Mouse (Mus musculus) lung, postnatal 14 days (tissue): ENCODE measurements around the gene Olfr1053.
"Not testable (repeated sequence)": the region's sequence is repeated elsewhere in the genome, so short reads cannot be mapped to it uniquely, and the experiment has no call there.

Experiments used
- DNase-seq: peaks from one replicate; pipeline ENCODE4 v3.0.0; 2021

The Olfr1053 gene

DNA sequence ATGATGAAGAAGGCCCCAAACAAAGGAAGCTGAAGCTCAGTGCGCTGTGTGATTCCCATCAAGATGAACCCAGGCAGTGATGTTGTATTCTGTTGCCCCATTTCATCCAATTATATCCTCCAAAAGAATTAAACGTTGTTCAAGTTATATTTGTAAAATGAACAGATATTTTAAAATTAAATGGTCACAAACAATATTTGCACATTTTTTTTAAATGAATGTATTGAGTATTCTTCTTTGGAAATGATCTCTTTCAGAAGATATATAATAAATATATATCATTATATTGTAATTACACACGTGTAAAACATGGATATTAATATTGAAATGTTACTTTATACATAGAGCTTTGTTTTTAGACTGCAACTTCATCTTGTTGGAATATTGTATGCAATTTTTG lies at the start of gene Olfr1053:
Gene Olfr1053 (minus strand): TSS at position 101 of the 400 bp plus-strand sequence.
- no peak for DNase-seq

- DNase-seq = no peak
Observed at GRCm38 (mm10) chr2:86362369-86362768, 47.3 kb upstream of the Olfr1053 start, which contains the start of gene Olfr1056. Olfr1056 (minus strand) TSS chr2:86362469.

- DNase-seq = not testable (repeated sequence)
Observed at GRCm38 (mm10) chr2:86351751-86352150, 36.7 kb upstream of the Olfr1053 start.

DNA sequence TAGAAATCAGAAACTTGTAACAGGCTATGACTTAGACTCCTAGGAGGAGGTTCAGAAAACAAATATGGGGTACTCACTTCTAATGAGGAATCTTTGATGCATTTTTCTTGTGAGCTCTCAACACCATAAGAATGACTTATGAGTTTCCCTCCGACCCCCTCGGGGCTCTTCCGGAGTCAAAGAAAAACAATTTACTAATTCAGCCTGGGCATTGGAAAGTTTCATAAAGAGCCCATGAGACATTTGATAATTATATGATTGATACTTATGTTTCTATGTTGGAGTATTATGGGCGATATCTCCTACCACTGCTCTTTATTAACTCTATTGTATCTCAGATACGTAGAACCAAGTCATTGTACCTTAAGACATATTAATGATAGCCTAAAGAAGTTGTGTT lies 35.1 kb upstream of the Olfr1053 start, which contains the start of gene Olfr1055:
Gene Olfr1055 (minus strand): TSS at position 101 of the 400 bp plus-strand sequence.
- no peak for DNase-seq

GRCm38 (mm10) chr2:86335333-86335732 lies 20.2 kb upstream of the Olfr1053 start, which contains the start of gene Olfr1054:
Olfr1054 (minus strand) TSS chr2:86335433.
- no peak for DNase-seq

- no peak for DNase-seq
Observed at GRCm38 (mm10) chr2:86292155-86292554, 22.9 kb downstream of the Olfr1053 start, which contains the start of gene Olfr1052. Olfr1052 (plus strand) TSS chr2:86292455.

DNA sequence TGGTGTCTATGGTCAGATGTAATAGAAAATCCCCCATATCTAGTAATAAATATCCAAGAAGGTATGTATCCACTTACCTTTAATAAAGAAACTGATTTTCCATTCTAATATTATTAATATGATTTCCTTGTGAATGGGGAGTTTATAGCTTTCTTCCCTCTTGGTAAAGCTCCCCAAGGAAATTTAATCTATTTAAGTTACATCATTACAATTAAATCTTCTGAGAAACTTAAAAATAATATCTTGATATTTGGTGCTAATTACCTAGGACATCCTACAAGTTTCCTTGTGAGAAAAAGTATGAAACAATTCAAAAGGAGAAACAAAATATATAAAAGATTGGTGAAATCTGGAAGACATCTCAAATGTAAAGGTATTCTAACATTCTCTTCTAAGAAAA lies 36.1 kb downstream of the Olfr1053 start, which contains the start of gene Olfr1051:
Gene Olfr1051 (minus strand): TSS at position 101 of the 400 bp plus-strand sequence.
- not testable (repeated sequence) for DNase-seq
